Mouse (Mus musculus): ENCODE measurements around the gene Agmat. TPM values are rescaled to one million over a fixed set of nuclear protein-coding genes. Genes with fewer than 3 reads are reported as not detected.
A peak's percentile ranks its signal among the peaks of the same experiment; 100 is the strongest.

Gene Agmat
- total and polyA plus RNA-seq, 2 experiments from 2014 or later, result 1.1 TPM; not detected in 1

DNA sequence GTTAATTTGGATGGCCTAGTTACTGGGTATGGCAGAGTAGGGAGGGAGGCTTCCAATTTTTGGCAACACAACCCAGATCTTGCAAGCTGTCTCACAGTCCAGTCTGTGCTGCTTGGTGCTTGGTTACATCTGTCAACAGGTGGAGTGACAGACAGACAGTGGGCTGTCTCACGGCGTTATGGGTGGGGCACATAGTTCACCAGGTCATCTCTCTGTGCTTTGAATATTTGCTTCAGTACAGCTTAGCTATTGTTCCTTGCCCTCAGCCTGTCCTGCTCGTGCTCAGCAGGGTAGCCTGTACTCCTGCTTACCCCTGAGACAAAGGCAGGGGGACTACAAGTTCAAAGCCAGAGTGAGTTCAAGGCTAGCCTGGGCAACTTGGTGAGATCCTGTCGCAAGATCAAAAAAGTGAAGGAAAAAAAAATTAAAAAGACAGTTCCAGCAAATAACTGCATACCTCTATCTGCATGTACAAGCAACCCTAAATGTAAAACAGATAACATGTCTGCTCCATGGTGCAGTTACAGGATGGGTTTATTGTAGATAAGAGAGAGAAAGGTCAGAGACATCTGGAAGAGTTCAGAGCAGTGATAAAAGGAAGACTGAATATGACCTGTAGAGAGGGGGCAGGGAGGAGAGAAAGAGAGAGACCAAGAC, 5.1 kb downstream of the Agmat start:
- ATAC-seq (ENCODE audit: insufficient read depth, low read depth), result no peak
- Histone ChIP-seq H3K9me3 (replicated peaks; ENCODE audit: control insufficient read depth, low read length) (no peaks in the 10 kb centered on the region), H3K9ac (replicated peaks; ENCODE audit: low read depth, low read length) (no peak overlapping the region), H3K27ac (ENCODE audit: low read depth) (no peak overlapping the region), H3K4me1 (ENCODE audit: control insufficient read depth, insufficient read depth) (peaks cover 9% of the 10 kb centered on the region; the same call in 1 of the 2 replicates), H3K36me3 (replicated peaks; ENCODE audit: control insufficient read depth, insufficient read depth, low read length) (no peaks in the 10 kb centered on the region), H3K27me3 (ENCODE audit: control insufficient read depth, insufficient read depth, low read length) (no peaks in the 10 kb centered on the region), H3K4me3 (ENCODE audit: low read depth, low read length) (no peak overlapping the region), H3K4me2 (ENCODE audit: low read depth, low read length) (no peak overlapping the region)
- peak; percentile 17 for DNase-seq (ENCODE audit: low spot score)
- WGBS, result 36% methylated on average over 4 of the region's 4 CpGs
- TF ChIP-seq EP300 (IDR thresholded peaks at IDR 0.05; ENCODE audit: low read depth) (no peak), CTCF (IDR thresholded peaks at IDR 0.05; ENCODE audit: low read depth) (no peak)

DNA sequence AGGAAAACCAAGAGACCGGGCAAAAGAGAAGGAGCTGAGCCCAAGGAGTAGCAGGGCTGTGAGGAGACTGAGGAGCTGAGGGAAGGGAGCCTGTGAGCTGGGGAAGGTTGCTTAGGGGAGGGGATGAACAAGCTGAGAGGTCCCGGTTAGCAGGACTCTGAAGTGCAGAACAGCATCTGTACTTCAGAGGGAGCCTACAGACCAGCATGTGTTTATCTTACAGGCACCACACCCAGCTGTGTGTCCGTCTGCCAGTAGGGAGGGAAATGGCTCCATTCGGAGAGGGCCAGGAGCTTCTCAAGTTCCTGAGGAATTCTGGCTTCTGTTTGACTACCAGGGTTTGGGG, 5.6 kb downstream of the Agmat start:
- H3K4me3 ChIP-seq (ENCODE audit: low read depth, low read length), result no peak overlapping the region
- WGBS, result 14% methylated on average over 4 of the region's 4 CpGs
- H3K9me3 ChIP-seq (replicated peaks; ENCODE audit: control insufficient read depth, low read length), result no peaks in the 10 kb centered on the region
- H3K4me1 ChIP-seq (ENCODE audit: control insufficient read depth, insufficient read depth), result peaks cover 9% of the 10 kb centered on the region; the same call in 1 of the 2 replicates
- TF ChIP-seq EP300 (IDR thresholded peaks at IDR 0.05; ENCODE audit: low read depth) (no peak), CTCF (IDR thresholded peaks at IDR 0.05; ENCODE audit: low read depth) (0 out of 2 replicates have a peak, but pooled peaks have one; percentile 6)
- ATAC-seq (ENCODE audit: insufficient read depth, low read depth) (no peak; the same call in 1 of the 2 replicates), DNase-seq (ENCODE audit: low spot score) (peak; percentile 23)
- no peak overlapping the region for H3K4me2 ChIP-seq (ENCODE audit: low read depth, low read length)
- H3K27me3 ChIP-seq (ENCODE audit: control insufficient read depth, insufficient read depth, low read length), result no peaks in the 10 kb centered on the region
- no peak overlapping the region for H3K9ac ChIP-seq (replicated peaks; ENCODE audit: low read depth, low read length)
- H3K27ac ChIP-seq (ENCODE audit: low read depth), result no peak overlapping the region
- no peaks in the 10 kb centered on the region for H3K36me3 ChIP-seq (replicated peaks; ENCODE audit: control insufficient read depth, insufficient read depth, low read length)

- H3K4me3 ChIP-seq (ENCODE audit: low read depth, low read length), result no peak overlapping the region
- WGBS, result 87% methylated on average over 19 of the region's 19 CpGs
- no peak overlapping the region for H3K9ac ChIP-seq (replicated peaks; ENCODE audit: low read depth, low read length)
- H3K27me3 ChIP-seq (ENCODE audit: control insufficient read depth, insufficient read depth, low read length), result no peaks in the 10 kb centered on the region
- no peak for TF ChIP-seq EP300 (IDR thresholded peaks at IDR 0.05; ENCODE audit: low read depth)
- no peak for TF ChIP-seq CTCF (IDR thresholded peaks at IDR 0.05; ENCODE audit: low read depth)
- peaks cover 5% of the 10 kb centered on the region; the same call in 1 of the 2 replicates for H3K4me1 ChIP-seq (ENCODE audit: control insufficient read depth, insufficient read depth)
- no peak overlapping the region for H3K27ac ChIP-seq (ENCODE audit: low read depth)
- H3K36me3 ChIP-seq (replicated peaks; ENCODE audit: control insufficient read depth, insufficient read depth, low read length), result no peaks in the 10 kb centered on the region
- no peak overlapping the region for H3K4me2 ChIP-seq (ENCODE audit: low read depth, low read length)
- no peaks in the 10 kb centered on the region for H3K9me3 ChIP-seq (replicated peaks; ENCODE audit: control insufficient read depth, low read length)
- ATAC-seq (ENCODE audit: insufficient read depth, low read depth) (no peak), DNase-seq (ENCODE audit: low spot score) (no peak)
Observed at GRCm38 (mm10) chr4:141755375-141755930, 9.0 kb downstream of the Agmat start.

DNA sequence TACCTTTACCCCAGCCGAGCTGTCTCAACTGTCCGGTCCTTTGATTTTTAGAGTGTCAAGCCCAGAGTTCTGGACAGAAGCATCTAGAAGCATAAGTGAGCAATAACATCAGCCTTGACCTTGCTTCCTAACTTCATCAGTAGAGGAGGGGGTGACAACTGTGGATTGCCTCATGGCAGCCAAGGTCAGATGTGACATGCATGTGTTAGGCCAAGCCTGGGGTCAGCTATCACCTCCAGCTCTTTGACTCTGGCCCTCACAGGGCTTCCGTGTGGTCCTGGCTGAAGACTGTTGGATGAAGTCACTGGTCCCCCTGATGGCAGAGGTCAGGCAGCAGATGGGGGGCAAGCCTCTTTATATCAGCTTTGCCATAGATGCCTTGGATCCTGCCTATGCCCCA, 10.7 kb downstream of the Agmat start:
- no peak for ATAC-seq (ENCODE audit: insufficient read depth, low read depth)
- DNase-seq (ENCODE audit: low spot score), result no peak
- Histone ChIP-seq H3K27ac (ENCODE audit: low read depth) (no peak overlapping the region), H3K36me3 (replicated peaks; ENCODE audit: control insufficient read depth, insufficient read depth, low read length) (peaks cover 12% of the 10 kb centered on the region), H3K9ac (replicated peaks; ENCODE audit: low read depth, low read length) (no peak overlapping the region), H3K27me3 (ENCODE audit: control insufficient read depth, insufficient read depth, low read length) (no peaks in the 10 kb centered on the region), H3K9me3 (replicated peaks; ENCODE audit: control insufficient read depth, low read length) (no peaks in the 10 kb centered on the region), H3K4me2 (ENCODE audit: low read depth, low read length) (no peak overlapping the region), H3K4me3 (ENCODE audit: low read depth, low read length) (no peak overlapping the region), H3K4me1 (ENCODE audit: control insufficient read depth, insufficient read depth) (0 out of 2 replicates have a peak, but pooled peaks cover under 1% of the 10 kb centered on the region)
- TF ChIP-seq EP300 (IDR thresholded peaks at IDR 0.05; ENCODE audit: low read depth), result no peak
- TF ChIP-seq CTCF (IDR thresholded peaks at IDR 0.05; ENCODE audit: low read depth), result no peak
- WGBS, result 90% methylated on average over 3 of the region's 3 CpGs

GRCm38 (mm10) chr4:141758874-141759542, 12.5 kb downstream of the Agmat start:
- Histone ChIP-seq H3K9ac (replicated peaks; ENCODE audit: low read depth, low read length) (no peak overlapping the region), H3K27ac (ENCODE audit: low read depth) (no peak overlapping the region), H3K4me3 (ENCODE audit: low read depth, low read length) (no peak overlapping the region), H3K4me1 (ENCODE audit: control insufficient read depth, insufficient read depth) (no peaks in the 10 kb centered on the region), H3K27me3 (ENCODE audit: control insufficient read depth, insufficient read depth, low read length) (no peaks in the 10 kb centered on the region), H3K9me3 (replicated peaks; ENCODE audit: control insufficient read depth, low read length) (no peaks in the 10 kb centered on the region), H3K4me2 (ENCODE audit: low read depth, low read length) (no peak overlapping the region), H3K36me3 (replicated peaks; ENCODE audit: control insufficient read depth, insufficient read depth, low read length) (peaks cover 31% of the 10 kb centered on the region)
- WGBS, result 40% methylated on average over 6 of the region's 6 CpGs
- ATAC-seq (ENCODE audit: insufficient read depth, low read depth), result no peak
- DNase-seq (ENCODE audit: low spot score), result no peak
- TF ChIP-seq EP300 (IDR thresholded peaks at IDR 0.05; ENCODE audit: low read depth) (no peak), CTCF (IDR thresholded peaks at IDR 0.05; ENCODE audit: low read depth) (no peak)
